Comparison of ENCODE assay signal across 30 mouse cellular contexts in the genomic region with DNA sequence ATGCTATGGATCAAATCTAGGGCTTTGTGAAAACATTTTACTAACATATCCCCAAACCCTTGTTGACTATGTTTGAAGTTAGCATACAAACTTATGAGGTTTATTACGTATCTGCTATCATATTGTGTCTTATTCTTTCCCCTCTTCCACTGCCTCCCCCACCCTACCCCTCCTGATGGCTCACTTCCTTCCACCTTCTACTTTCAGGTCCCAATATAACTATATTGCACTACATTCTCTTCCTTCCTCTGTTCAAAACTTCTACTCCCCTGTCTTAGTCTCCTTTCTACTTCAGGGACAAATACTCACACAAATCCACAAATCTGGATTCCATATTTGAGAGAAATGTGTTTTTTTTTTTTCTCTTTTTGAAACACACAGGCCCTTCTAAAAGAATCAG. TPM values are rescaled to one million over a fixed set of nuclear protein-coding genes. Genes with fewer than 3 reads are reported as not detected.
DNase-seq lines count a peak whose midpoint lies in the region; ATAC-seq lines count a peak whose summit lies in the region.
"Had no signal": no experiment of that assay in that cellular context is flagged by ENCODE, and none has a peak within 500 bp of the region (broad histone marks: within the 10 kb centered on the region; RNA-seq: fewer than 3 reads in every experiment).

No protein-coding gene starts in this region.

- H3K4me1 ChIP-seq in midbrain, embryonic 13.5 days (replicated peaks) = no peaks in the 10 kb centered on the region
- H3K4me1 ChIP-seq: embryonic facial prominence, embryonic 10.5 days; embryonic facial prominence, embryonic 12.5 days; forebrain, embryonic 13.5 days; forebrain, embryonic 15.5 days had no signal

- ATAC-seq in granulocyte monocyte progenitor cell, adult 5-6 weeks (replicated peaks; ENCODE audit: poor library complexity, severe bottlenecking) = peak; percentile 91
- ATAC-seq in megakaryocyte, adult 5-6 weeks (ENCODE audit: poor library complexity, severe bottlenecking) = peak; percentile 75
- no peak for ATAC-seq in midbrain, embryonic 13.5 days
- ATAC-seq: activated CD4-positive, CD25-positive, alpha-beta regulatory T cell, adult 4 months; CD4-positive, CD25-positive, alpha-beta regulatory T cell, adult 4 months; forebrain, embryonic 13.5 days; forebrain, embryonic 15.5 days; forebrain, postnatal 0 days; Patski had no signal

- 65% methylated on average over 1 of the region's 1 CpGs for WGBS in midbrain, embryonic 13.5 days

- DNase-seq in splenic B cell, adult 2 months (ENCODE audit: low read depth, low spot score) = peak; percentile 2
- no peak for DNase-seq in lung, postnatal 4 days
- DNase-seq: adrenal gland, adult 8-10 months; adrenal gland, postnatal 25 days; B cell, adult 2 months; cerebellum, adult 11 months; cerebellum, adult 18-20 months; cerebellum, adult 8-10 months; cerebellum, adult 9-11 months; cerebellum, postnatal 14 days; cerebellum, postnatal 36 days; forebrain, postnatal 0 days had no signal

- no peak overlapping the region for H3K27ac ChIP-seq in midbrain, embryonic 13.5 days
- H3K27ac ChIP-seq: embryonic facial prominence, embryonic 10.5 days; embryonic facial prominence, embryonic 12.5 days; forebrain, embryonic 13.5 days; forebrain, embryonic 15.5 days had no signal

- no peak overlapping the region for H3K4me2 ChIP-seq in midbrain, embryonic 13.5 days (replicated peaks)
- H3K4me2 ChIP-seq: embryonic facial prominence, embryonic 12.5 days; forebrain, embryonic 13.5 days; forebrain, embryonic 15.5 days had no signal

- H3K36me3 ChIP-seq in splenic B cell, adult 2 months (ENCODE audit: control insufficient read depth, insufficient read depth, low read length, poor library complexity, severe bottlenecking) = no peaks in the 10 kb centered on the region
- no peaks in the 10 kb centered on the region for H3K36me3 ChIP-seq in midbrain, embryonic 13.5 days
- H3K36me3 ChIP-seq: embryonic facial prominence, embryonic 10.5 days; embryonic facial prominence, embryonic 12.5 days; forebrain, embryonic 15.5 days; G1E had no signal

- no peak overlapping the region for H3K9ac ChIP-seq in midbrain, embryonic 13.5 days (replicated peaks)
- H3K9ac ChIP-seq: embryonic facial prominence, embryonic 12.5 days; forebrain, embryonic 13.5 days; forebrain, embryonic 15.5 days; forebrain, postnatal 0 days had no signal

- H3K4me3 ChIP-seq in midbrain, embryonic 13.5 days (replicated peaks) = no peak overlapping the region
- H3K4me3 ChIP-seq: embryonic facial prominence, embryonic 10.5 days; embryonic facial prominence, embryonic 12.5 days; forebrain, embryonic 13.5 days; forebrain, embryonic 15.5 days had no signal

- H3K9me3 ChIP-seq in midbrain, embryonic 13.5 days = no peaks in the 10 kb centered on the region
- H3K9me3 ChIP-seq: embryonic facial prominence, embryonic 10.5 days; embryonic facial prominence, embryonic 12.5 days; forebrain, embryonic 13.5 days; forebrain, embryonic 15.5 days; G1E had no signal

- H3K27me3 ChIP-seq in splenic B cell, adult 2 months (ENCODE audit: control insufficient read depth, insufficient read depth, low read length, poor library complexity, severe bottlenecking) = no peaks in the 10 kb centered on the region
- no peaks in the 10 kb centered on the region for H3K27me3 ChIP-seq in midbrain, embryonic 13.5 days
- H3K27me3 ChIP-seq: CH12.LX; embryonic facial prominence, embryonic 12.5 days; forebrain, embryonic 13.5 days; forebrain, embryonic 15.5 days had no signal

RNA-seq across cellular contexts. Expression of a gene that starts 35.3 kb away (rescaled TPM):
- total RNA-seq in granulocyte monocyte progenitor cell, adult 5-6 weeks (2014; fragmentation: Nextera tagmentation) = not detected in 2 replicates
- total RNA-seq in granulocyte monocyte progenitor cell, adult 5-6 weeks (2017) = not detected in 2 replicates
- total RNA-seq in megakaryocyte, adult 5-6 weeks (2015) = not detected in 2 replicates
- total RNA-seq in megakaryocyte, adult 5-6 weeks (2017) = not detected in 2 replicates
- not detected in 2 replicates for polyA plus RNA-seq in midbrain, embryonic 13.5 days (2015; fragmentation: Nextera tagmentation; extraction: Ambion mirVana)
- total RNA-seq: adrenal gland, adult 18-20 months; adrenal gland, adult 8-10 months; adrenal gland, postnatal 25 days; adrenal gland, postnatal 4 days; CH12.LX; forebrain, postnatal 0 days; G1E had no signal
- polyA plus RNA-seq: activated CD4-positive, CD25-positive, alpha-beta regulatory T cell, adult 4 months; brain, embryonic 14.5 days; CD4-positive, CD25-positive, alpha-beta regulatory T cell, adult 4 months; cortical plate, adult 2 months; embryonic facial prominence, embryonic 10.5 days; embryonic facial prominence, embryonic 12.5 days; embryonic facial prominence, embryonic 14.5 days; forebrain, embryonic 11.5 days; forebrain, embryonic 13.5 days; forebrain, embryonic 15.5 days; forebrain, postnatal 0 days; G1E; Patski had no signal

RNA-seq across cellular contexts. Expression of a gene that starts 52.7 kb away (rescaled TPM):
- 129 and 147 TPM in 2 replicates for total RNA-seq in granulocyte monocyte progenitor cell, adult 5-6 weeks (2014; fragmentation: Nextera tagmentation)
- total RNA-seq in granulocyte monocyte progenitor cell, adult 5-6 weeks (2017) = 321 and 354 TPM in 2 replicates
- 801 and 834 TPM in 2 replicates for total RNA-seq in megakaryocyte, adult 5-6 weeks (2015)
- total RNA-seq in megakaryocyte, adult 5-6 weeks (2017) = 703 and 873 TPM in 2 replicates
- 70.8 and 72.8 TPM in 2 replicates for polyA plus RNA-seq in midbrain, embryonic 13.5 days (2015; fragmentation: Nextera tagmentation; extraction: Ambion mirVana)
